Mouse (Mus musculus) T-cell, adult 2 months (primary cell): ENCODE measurements around the gene Gm3594.
"Not testable (repeated sequence)": the region's sequence is repeated elsewhere in the genome, so short reads cannot be mapped to it uniquely, and the experiment has no call there.

Experiments used
- DNase-seq: peaks from one replicate; pipeline ENCODE4 v3.0.0; 2022; ENCODE audit warnings: low spot score

Gene Gm3594

DNA sequence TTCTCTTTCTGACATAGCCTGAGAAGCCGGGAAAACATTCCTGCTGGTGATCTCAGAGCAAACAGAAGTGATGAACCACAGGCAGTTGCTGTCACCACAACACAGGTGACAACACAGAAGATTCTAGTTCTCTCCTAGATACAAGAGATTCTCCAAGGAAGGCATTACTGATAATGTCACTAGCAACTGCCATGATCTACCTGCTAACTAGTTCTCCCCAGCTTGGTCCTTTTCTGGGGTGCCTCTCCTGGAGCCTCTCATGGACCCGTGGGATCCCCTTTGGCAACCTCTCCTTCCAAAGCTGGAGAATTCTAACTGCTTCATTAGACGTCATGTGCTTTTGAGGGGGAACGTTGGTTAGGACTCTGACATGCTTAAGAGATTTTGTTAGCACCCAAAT lies at the start of gene Gm3594:
Gm3594 (minus strand) TSS at position 101 of the 400 bp plus-strand sequence.
- DNase-seq, result not testable (repeated sequence)

DNA sequence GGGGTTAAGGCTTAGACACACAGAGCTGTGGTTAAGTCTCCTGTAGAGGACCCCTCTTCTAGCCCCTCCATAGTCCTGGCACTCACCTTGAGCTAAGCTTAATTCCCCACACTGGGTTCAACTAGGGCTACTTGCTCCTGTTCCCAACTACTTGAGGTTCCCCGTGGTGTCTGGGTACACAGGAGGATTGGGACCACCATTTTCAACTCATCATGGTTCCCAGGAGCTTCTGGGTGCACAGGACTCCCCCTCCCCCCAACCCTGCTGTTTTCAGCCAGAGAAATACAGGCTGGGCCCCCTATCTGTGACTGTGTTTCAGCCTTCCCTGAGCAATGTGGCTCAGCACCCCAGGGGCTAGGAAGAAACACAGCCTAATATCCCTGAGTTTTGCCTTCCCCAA lies 41.9 kb upstream of the Gm3594 start:
- DNase-seq, result not testable (repeated sequence)

GRCm38 (mm10) chr14:6485541-6485940 lies 41.1 kb upstream of the Gm3594 start:
- DNase-seq, result not testable (repeated sequence)

- not testable (repeated sequence) for DNase-seq
Observed at GRCm38 (mm10) chr14:6482126-6482525, 37.7 kb upstream of the Gm3594 start.

GRCm38 (mm10) chr14:6471856-6472255 lies 27.4 kb upstream of the Gm3594 start:
- DNase-seq, result not testable (repeated sequence)

- DNase-seq, result not testable (repeated sequence)
Observed at GRCm38 (mm10) chr14:6440774-6441173, 3.6 kb downstream of the Gm3594 start.

DNA sequence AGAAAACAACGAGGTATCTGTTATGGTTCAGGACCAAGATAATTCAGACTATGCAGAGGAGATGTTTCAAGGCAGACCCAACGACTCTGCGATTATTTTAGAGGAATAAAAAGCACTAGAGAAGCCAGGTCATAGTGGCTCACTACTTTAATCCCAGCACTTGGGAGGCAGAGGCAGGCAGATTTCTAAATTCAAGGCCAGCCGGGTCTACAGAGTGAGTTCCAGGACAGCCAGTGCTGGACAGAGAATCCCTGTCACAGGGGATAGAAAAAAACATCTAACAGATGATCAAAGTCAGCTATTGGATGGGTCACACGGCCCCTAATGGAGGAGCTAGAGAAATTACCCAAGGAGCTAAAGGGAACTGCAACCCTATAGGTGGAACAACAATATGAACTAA lies 4.2 kb downstream of the Gm3594 start:
- DNase-seq, result not testable (repeated sequence)

GRCm38 (mm10) chr14:6426766-6427165 lies 17.6 kb downstream of the Gm3594 start:
- DNase-seq, result not testable (repeated sequence)

DNA sequence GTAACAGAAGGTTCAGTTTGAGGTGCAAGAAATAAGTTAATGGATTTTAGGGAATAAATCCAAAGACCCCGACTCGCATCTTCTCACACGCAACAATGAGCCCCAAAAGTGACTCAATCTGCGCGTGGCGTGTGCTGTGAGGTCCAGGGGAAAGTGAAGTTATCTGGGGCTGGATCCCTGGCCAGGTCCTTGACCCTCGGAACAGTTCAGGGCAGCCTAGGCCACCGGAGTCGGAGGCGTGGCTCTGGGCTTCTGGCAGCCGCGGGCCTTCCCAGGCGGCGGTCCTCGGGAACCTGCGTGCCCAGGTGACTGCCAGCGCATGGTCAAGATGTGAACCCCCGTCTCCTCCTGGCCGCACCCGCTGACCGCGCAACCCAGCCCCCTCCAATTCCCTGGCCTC lies 18.1 kb downstream of the Gm3594 start:
- DNase-seq, result not testable (repeated sequence)

- DNase-seq, result not testable (repeated sequence)
Observed at GRCm38 (mm10) chr14:6412382-6412781, 32.0 kb downstream of the Gm3594 start, which contains the start of gene Gm3591. Gm3591 (minus strand) TSS chr14:6412482.

DNA sequence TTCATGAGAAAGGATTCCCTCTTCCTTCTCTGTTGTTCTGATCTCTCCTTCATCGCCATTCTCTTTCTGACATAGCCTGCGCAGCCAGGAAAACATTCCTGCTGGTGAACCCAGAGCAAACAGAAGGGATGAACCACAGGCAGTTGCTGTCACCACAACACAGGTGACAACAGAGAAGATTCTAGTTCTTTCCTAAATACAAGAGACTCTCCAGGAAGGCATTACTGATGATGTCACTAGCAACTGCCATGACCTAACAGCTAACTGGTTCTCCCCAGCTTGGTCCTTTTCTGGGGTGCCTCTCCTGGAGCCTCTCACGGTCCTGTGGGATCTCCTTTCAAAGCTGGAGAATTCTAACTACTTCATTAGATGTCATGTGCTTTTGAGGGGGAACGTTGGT lies 54.2 kb downstream of the Gm3594 start, which contains the start of gene Gm16440:
Gm16440 (minus strand) TSS at position 101 of the 400 bp plus-strand sequence.
- DNase-seq, result not testable (repeated sequence)
